Mouse (Mus musculus): ENCODE data around the gene Fbln7. TPM values are rescaled to one million over a fixed set of nuclear protein-coding genes. Genes with fewer than 3 reads are reported as not detected.

Gene Fbln7
- polyA plus RNA-seq (2016; fragmentation: Nextera tagmentation; extraction: Ambion mirVana), result 1.0 and 1.2 TPM in 2 replicates

DNA sequence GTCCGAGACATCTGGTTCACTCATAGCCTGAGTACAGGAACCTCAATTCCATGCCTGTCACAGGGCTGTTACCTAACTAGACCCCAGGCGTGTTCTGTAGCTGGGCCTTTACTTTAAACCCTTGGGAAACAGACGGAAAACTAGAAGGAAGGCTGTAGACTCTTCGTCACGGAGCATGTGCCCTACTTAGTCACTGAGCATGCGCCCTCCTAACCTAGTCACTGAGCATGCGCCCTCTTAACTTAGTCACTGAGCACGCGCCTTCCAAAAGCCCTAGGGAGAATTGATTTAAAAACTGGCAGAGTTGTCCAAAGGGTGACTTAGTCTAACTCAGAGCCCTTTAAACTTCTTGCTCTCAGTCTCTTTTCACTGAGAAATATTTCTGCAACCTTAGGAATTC is at the start of gene Fbln7:
Gene Fbln7 (plus strand): TSS at position 346 of the 400 bp plus-strand sequence.
- H3K36me3 ChIP-seq, result no peaks in the 10 kb centered on the region
- peak within 1 kb of the TSS; percentile 82 for H3K27ac ChIP-seq
- H3K4me3 ChIP-seq, result peak within 1 kb of the TSS; percentile 68
- H3K4me1 ChIP-seq, result peaks cover 17% of the 10 kb centered on the region
- H3K27me3 ChIP-seq (ENCODE audit: low read depth, poor library complexity, severe bottlenecking), result peaks cover 44% of the 10 kb centered on the region
- no peaks in the 10 kb centered on the region for H3K9me3 ChIP-seq (replicated peaks)
- no peak for DNase-seq (ENCODE audit: low spot score)
- 92% methylated on average over 9 of the region's 9 CpGs for WGBS

DNA sequence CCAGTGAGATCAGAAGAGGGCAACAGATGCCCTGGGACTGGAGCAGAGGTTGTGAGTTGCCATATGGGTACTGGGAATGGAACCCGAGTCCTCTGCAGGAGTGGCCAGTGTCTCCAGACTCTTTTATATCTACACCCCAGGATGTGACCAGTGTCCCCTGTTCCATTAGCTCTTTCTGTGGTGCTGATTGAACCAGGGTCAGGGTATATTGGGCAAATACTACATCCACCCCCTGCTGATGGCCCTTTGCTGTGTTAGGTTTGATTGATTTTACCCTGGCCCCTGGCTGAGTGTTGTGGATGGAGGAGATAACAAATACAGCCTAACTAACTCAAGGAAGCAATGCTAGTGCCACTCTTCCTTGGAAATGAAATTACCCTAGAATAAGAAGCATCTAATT is 46.5 kb upstream of the Fbln7 start:
- Histone ChIP-seq H3K27ac (no peak overlapping the region), H3K4me1 (peaks cover 13% of the 10 kb centered on the region), H3K9me3 (replicated peaks) (no peaks in the 10 kb centered on the region), H3K4me3 (no peak overlapping the region), H3K36me3 (no peaks in the 10 kb centered on the region), H3K27me3 (ENCODE audit: low read depth, poor library complexity, severe bottlenecking) (no peaks in the 10 kb centered on the region)
- WGBS, result 73% methylated on average over 1 of the region's 1 CpGs
- no peak for DNase-seq (ENCODE audit: low spot score)

DNA sequence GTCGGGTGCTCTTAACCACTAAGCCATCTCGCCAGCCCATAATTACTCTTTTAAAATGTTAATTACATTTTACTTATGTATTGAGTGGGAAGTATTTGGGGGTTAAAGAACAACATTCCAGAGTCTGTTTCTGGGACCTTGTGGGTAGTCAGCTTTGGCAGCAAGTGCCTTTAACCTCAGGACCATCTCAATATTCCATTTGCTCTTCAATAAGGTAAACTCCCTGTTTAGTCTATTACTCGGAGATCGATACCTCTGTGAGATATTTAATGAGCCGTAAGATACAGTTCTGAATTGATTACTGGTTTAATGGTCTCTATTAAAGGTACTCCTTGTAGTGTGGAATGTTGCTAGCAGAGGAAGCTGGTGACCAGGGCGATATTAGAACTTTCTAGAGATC is 45.9 kb upstream of the Fbln7 start:
- 58% methylated on average over 6 of the region's 6 CpGs for WGBS
- DNase-seq (ENCODE audit: low spot score), result no peak
- peak overlapping the region; percentile 72 for H3K4me3 ChIP-seq
- H3K27me3 ChIP-seq (ENCODE audit: low read depth, poor library complexity, severe bottlenecking), result no peaks in the 10 kb centered on the region
- H3K36me3 ChIP-seq, result no peaks in the 10 kb centered on the region
- H3K27ac ChIP-seq, result peak overlapping the region; percentile 42; the same call in 1 of the 2 replicates
- H3K9me3 ChIP-seq (replicated peaks), result no peaks in the 10 kb centered on the region
- H3K4me1 ChIP-seq, result peaks cover 13% of the 10 kb centered on the region

DNA sequence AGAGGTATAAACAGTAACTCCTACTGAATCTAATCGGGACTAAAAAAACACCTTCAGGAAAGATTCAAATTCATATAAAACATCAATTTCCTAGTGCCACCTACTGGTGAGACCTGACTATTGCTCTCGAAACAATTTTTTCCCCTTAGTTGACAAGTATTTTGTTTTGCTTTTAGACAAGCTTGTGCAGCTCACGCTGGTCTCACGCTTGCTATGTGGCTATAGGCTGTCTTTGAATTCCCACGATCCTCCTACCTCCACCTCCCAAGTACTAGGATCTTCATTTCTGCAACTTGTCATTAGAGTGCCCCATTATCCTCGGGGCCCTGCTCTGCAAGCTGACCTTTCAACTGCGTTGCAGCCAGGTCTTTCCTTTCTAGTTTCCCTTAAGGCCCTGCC is 45.4 kb upstream of the Fbln7 start:
- peak overlapping the region; percentile 72 for H3K4me3 ChIP-seq
- no peak for DNase-seq (ENCODE audit: low spot score)
- H3K9me3 ChIP-seq (replicated peaks), result no peaks in the 10 kb centered on the region
- H3K27me3 ChIP-seq (ENCODE audit: low read depth, poor library complexity, severe bottlenecking), result no peaks in the 10 kb centered on the region
- H3K36me3 ChIP-seq, result no peaks in the 10 kb centered on the region
- H3K4me1 ChIP-seq, result peaks cover 13% of the 10 kb centered on the region
- under 1% methylated on average over 7 of the region's 7 CpGs for WGBS
- peak overlapping the region; percentile 86 for H3K27ac ChIP-seq

DNA sequence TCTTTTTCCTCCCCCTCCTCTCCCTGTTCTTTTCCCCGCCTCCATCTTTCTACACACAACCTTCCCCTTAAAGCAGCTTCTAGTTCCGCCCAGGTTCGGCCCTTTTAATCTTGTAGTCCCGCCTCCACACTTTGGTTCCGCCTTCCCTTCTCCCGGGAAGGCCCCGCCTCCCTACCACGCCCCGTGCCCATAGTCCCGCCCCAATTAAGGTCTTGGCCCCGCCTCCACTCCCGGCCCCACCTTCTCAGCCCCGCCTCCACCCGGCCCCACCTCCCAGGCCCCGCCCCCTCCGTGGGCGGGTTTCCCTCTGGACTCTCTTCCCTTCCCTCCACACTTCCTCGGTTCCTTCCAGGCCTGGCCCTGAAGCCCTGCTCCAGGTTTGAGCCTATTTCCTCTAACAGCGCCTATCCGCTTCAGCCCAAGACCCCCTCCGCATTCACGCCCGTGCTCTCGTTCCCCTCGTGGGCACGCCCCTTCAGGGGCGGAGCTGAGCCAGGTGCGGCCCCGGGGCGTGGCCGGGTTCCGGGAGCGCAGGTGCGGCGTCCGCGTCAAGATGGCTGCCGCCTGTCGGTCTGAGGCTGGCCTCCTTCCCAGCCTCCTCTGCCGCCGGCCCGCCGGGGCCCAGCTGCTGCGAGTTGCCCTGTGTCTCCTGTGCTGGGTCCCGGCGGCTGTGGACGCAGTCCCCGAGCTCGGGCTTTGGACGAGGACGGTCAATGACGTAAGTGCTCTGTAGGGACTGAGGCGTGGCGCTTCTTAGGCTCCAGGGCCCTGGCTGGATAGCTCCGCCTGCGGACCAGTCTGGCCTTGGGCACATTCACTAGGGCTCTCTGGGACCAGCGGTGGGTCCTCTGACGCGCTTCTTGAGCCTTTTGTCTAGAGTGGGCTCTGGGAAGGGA is 44.7 kb upstream of the Fbln7 start, which contains the start of gene Tmem87b:
Gene Tmem87b (plus strand): TSS at position 333 of the 896 bp plus-strand sequence.
- Histone ChIP-seq H3K27me3 (ENCODE audit: low read depth, poor library complexity, severe bottlenecking) (no peaks in the 10 kb centered on the region), H3K36me3 (no peaks in the 10 kb centered on the region), H3K4me3 (peak within 1 kb of the TSS; percentile 72), H3K4me1 (peaks cover 13% of the 10 kb centered on the region), H3K27ac (peak within 1 kb of the TSS; percentile 86), H3K9me3 (replicated peaks) (no peaks in the 10 kb centered on the region)
- WGBS, result under 1% methylated on average over 59 of the region's 59 CpGs
- DNase-seq (ENCODE audit: low spot score), result peak; percentile 99

DNA sequence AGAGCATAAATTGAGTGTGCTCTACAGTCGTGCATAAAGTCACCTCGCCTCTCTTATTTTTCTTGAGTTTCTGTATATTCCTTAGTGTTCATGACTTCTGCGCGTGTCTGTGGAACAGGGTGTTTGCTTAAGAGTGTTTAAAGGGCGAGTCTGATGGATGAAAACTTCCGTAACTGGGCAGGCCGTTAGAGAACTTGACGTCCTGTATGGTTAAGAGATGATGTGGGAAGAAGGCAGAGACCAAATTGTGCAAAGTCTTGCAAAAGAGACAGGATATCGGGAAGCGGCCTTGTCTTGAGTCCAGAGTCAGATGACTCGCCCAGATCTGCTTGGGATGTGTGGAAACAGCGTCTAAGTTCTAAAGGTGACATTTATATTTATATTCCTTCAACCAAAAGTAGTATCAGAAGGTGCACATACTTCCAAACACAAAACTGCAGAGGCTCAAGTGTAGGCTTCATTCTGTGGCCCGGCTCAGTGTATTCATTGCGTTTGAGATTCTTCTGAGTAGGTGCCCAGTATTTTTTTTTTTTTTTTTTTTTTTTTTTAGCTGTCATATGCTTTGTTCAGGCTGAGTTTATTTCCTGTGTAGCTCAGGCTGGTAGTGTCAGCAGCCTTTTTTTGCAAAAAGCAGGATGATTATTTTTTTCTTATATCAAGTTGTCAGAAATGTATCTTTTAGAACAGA is 43.7 kb upstream of the Fbln7 start:
- peak overlapping the region; percentile 86 for H3K27ac ChIP-seq
- no peaks in the 10 kb centered on the region for H3K9me3 ChIP-seq (replicated peaks)
- DNase-seq (ENCODE audit: low spot score), result peak; percentile 33
- peaks cover 7% of the 10 kb centered on the region for H3K36me3 ChIP-seq
- peaks cover 13% of the 10 kb centered on the region for H3K4me1 ChIP-seq
- no peaks in the 10 kb centered on the region for H3K27me3 ChIP-seq (ENCODE audit: low read depth, poor library complexity, severe bottlenecking)
- 32% methylated on average over 14 of the region's 14 CpGs for WGBS
- H3K4me3 ChIP-seq, result peak overlapping the region; percentile 72

DNA sequence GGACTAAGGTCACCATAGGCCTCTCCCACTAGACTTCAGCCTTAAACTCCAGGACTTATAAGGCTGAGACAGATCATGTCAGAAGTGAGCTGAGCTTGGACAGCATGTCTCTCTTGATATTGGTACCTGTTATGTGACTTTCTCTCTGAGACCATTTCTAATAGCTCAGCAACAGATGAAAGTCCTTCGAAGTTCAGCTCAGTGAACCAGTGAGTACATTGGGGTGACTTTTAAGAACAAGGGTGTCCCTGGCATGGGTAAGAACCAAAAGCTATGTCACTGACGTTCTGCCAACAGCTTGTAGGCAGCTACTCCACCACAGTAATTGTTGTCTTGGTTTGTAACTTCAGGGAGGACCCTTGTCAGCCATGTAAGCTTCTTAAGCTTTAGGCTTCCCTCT is 42.1 kb upstream of the Fbln7 start:
- H3K36me3 ChIP-seq, result peaks cover 18% of the 10 kb centered on the region
- no peaks in the 10 kb centered on the region for H3K9me3 ChIP-seq (replicated peaks)
- WGBS, result 64% methylated on average over 2 of the region's 2 CpGs
- H3K4me1 ChIP-seq, result peaks cover 13% of the 10 kb centered on the region
- no peaks in the 10 kb centered on the region for H3K27me3 ChIP-seq (ENCODE audit: low read depth, poor library complexity, severe bottlenecking)
- no peak overlapping the region for H3K27ac ChIP-seq
- H3K4me3 ChIP-seq, result no peak overlapping the region
- no peak for DNase-seq (ENCODE audit: low spot score)

DNA sequence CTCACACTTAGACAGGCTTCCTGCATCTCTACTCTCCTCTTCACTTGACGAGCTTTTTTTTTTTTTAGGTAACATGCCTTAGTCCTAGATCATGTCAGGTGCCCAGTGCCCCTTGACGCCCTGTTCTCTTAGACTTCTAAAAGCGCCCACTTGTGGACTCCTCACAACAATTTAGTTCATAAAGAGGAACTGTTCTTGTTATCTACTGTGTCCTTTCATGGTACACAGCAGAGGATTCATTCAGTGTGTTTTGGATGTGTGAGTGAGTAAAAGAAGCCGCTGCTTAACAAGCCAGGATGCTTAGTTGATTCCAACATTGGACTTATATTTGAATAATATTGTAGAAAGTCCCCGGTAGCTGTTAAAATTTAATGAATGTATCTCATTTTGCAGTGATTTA is 38.9 kb upstream of the Fbln7 start:
- Histone ChIP-seq H3K4me1 (peaks cover 5% of the 10 kb centered on the region), H3K27ac (no peak overlapping the region), H3K36me3 (peaks cover 43% of the 10 kb centered on the region), H3K27me3 (ENCODE audit: low read depth, poor library complexity, severe bottlenecking) (no peaks in the 10 kb centered on the region), H3K9me3 (replicated peaks) (no peaks in the 10 kb centered on the region), H3K4me3 (no peak overlapping the region)
- WGBS, result 95% methylated on average over 5 of the region's 5 CpGs
- DNase-seq (ENCODE audit: low spot score), result no peak

DNA sequence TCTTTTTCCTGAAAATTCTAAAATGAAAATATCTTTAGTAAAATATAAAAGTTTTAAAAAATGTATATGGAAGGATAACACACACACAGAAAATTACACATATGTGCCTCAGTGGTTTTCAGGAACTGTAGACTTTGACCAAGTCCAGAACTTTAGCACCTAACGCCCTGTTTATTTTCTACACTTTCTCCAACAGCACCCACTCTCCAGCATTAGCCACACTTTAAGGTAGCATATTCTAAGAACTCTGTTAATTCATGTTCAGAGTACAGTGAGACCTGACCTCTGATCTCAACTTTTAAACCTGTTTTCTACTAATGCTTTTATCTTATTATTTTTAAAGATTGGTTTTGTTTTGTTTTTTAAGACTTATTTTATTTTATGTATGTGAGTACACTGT is 35.0 kb upstream of the Fbln7 start:
- H3K4me3 ChIP-seq, result no peak overlapping the region
- no peaks in the 10 kb centered on the region for H3K9me3 ChIP-seq (replicated peaks)
- H3K27ac ChIP-seq, result no peak overlapping the region
- H3K27me3 ChIP-seq (ENCODE audit: low read depth, poor library complexity, severe bottlenecking), result no peaks in the 10 kb centered on the region
- 95% methylated on average over 1 of the region's 1 CpGs for WGBS
- DNase-seq (ENCODE audit: low spot score), result no peak
- no peaks in the 10 kb centered on the region for H3K4me1 ChIP-seq
- peaks cover 80% of the 10 kb centered on the region for H3K36me3 ChIP-seq

DNA sequence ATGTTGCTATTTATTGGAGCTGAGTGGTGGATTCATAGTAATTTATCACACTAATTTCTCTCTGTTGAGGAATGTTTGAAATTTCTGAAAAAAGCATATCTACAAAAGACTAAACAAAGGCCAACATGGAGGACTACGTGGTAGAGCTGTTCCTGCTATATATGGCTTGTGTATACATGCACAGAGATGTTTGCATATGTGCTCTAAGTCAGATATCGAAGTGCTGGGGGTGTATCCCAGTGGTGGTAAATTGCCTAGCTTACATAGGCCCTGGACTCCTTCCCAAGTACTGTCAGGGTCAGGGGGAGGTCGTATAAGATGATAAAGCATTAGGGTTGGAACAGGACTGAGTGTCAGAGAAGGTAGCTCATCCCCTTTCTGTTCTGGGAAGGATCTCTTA is 30.2 kb upstream of the Fbln7 start:
- Histone ChIP-seq H3K27ac (no peak overlapping the region), H3K9me3 (replicated peaks) (no peaks in the 10 kb centered on the region), H3K36me3 (peaks cover 96% of the 10 kb centered on the region), H3K27me3 (ENCODE audit: low read depth, poor library complexity, severe bottlenecking) (no peaks in the 10 kb centered on the region), H3K4me1 (no peaks in the 10 kb centered on the region), H3K4me3 (no peak overlapping the region)
- DNase-seq (ENCODE audit: low spot score), result no peak
- WGBS, result 90% methylated on average over 3 of the region's 3 CpGs

DNA sequence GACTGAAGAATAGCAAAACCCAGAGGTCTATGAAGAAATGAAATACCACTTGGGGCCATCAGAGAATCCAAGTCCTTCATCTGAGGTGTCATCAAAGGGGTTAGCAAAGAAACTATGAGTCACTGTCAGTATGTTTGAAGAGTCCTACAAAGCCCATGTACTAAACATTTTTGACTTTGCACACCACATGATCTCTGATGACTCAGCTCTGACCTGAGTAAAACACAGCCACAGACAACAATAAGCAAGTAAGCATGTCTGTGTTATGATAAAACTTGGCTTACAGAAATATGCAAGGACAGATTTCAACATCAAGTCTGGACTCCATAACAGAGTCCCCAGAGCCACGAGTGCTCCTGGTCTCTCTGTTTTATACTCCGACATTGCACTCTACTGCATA is 29.7 kb upstream of the Fbln7 start:
- Histone ChIP-seq H3K27me3 (ENCODE audit: low read depth, poor library complexity, severe bottlenecking) (no peaks in the 10 kb centered on the region), H3K27ac (no peak overlapping the region), H3K4me3 (no peak overlapping the region), H3K9me3 (replicated peaks) (no peaks in the 10 kb centered on the region), H3K36me3 (peaks cover 96% of the 10 kb centered on the region), H3K4me1 (no peaks in the 10 kb centered on the region)
- DNase-seq (ENCODE audit: low spot score), result no peak
- WGBS, result 94% methylated on average over 2 of the region's 2 CpGs

DNA sequence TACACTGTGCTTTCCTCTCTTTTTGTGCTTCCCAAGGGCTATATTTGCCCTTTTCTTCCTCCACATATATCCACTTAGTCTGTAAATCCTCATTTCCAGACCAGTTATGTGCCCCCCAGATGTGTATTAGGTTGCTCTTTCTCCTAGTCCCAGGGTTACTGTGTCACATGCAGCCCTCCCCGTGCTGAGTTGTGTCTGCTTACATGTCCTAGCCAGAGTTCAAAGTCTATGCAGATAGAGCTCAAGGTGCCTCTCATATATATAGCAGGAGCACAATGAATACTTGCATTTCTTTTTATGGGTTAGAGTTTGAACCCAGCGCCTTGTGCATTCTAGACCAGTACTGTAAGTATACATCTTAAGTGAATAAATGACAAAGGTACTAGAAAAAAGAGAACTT is 29.3 kb upstream of the Fbln7 start:
- H3K36me3 ChIP-seq, result peaks cover 93% of the 10 kb centered on the region
- no peak for DNase-seq (ENCODE audit: low spot score)
- H3K9me3 ChIP-seq (replicated peaks), result no peaks in the 10 kb centered on the region
- no peaks in the 10 kb centered on the region for H3K4me1 ChIP-seq
- WGBS, result 91% methylated on average over 2 of the region's 2 CpGs
- H3K4me3 ChIP-seq, result no peak overlapping the region
- H3K27me3 ChIP-seq (ENCODE audit: low read depth, poor library complexity, severe bottlenecking), result no peaks in the 10 kb centered on the region
- H3K27ac ChIP-seq, result no peak overlapping the region

DNA sequence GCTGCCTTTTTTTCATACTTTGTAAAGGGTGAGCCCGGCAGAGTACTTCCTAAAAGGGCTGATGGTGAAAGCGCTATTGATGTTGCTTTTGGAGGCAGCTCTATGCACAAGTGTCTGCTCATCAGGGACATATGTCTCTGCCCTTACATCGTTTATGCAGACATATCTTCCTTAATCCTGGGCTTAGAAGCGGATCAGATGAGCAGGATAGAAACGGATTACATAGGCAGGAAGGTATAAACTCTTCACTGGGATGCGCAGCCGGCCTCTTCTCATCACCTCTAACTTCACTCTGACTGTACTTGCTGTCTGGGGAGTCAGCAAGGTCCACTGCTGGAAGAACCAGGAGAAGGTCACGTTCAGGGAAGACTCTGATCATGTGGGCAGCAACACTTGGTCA is 25.2 kb upstream of the Fbln7 start:
- Histone ChIP-seq H3K4me1 (no peaks in the 10 kb centered on the region), H3K27me3 (ENCODE audit: low read depth, poor library complexity, severe bottlenecking) (no peaks in the 10 kb centered on the region), H3K36me3 (peaks cover 77% of the 10 kb centered on the region), H3K9me3 (replicated peaks) (no peaks in the 10 kb centered on the region), H3K4me3 (no peak overlapping the region), H3K27ac (no peak overlapping the region)
- DNase-seq (ENCODE audit: low spot score), result no peak
- 91% methylated on average over 8 of the region's 8 CpGs for WGBS

All from limb, embryonic 10.5 days (tissue).